Mouse (Mus musculus) C2C12 (cell line): ENCODE measurements around the gene 4933415A04Rik.

ENCODE experiments used
- CEBPB ChIP-seq: IDR thresholded peaks from one replicate; pipeline ENCODE4 v1.6.1; 2011; ENCODE audit warnings: low read depth, mild to moderate bottlenecking, control low read depth, moderate library complexity
- CTCF ChIP-seq: IDR thresholded peaks from one replicate; pipeline ENCODE4 v1.5.1; 2011; ENCODE audit not compliant: control insufficient read depth, insufficient read depth, insufficient read length
- MAX ChIP-seq: IDR thresholded peaks from one replicate; pipeline ENCODE4 v1.6.1; 2011; ENCODE audit warnings: mild to moderate bottlenecking, control low read depth
- MYOG ChIP-seq: IDR thresholded peaks from one replicate; pipeline ENCODE4 v1.6.1; 2011; ENCODE audit not compliant: control insufficient read depth, insufficient read length; ENCODE audit errors: extremely low read depth
- USF1 ChIP-seq: IDR thresholded peaks from one replicate; pipeline ENCODE4 v1.6.1; 2011; ENCODE audit warnings: low read depth, mild to moderate bottlenecking, control low read depth, moderate library complexity

DNA sequence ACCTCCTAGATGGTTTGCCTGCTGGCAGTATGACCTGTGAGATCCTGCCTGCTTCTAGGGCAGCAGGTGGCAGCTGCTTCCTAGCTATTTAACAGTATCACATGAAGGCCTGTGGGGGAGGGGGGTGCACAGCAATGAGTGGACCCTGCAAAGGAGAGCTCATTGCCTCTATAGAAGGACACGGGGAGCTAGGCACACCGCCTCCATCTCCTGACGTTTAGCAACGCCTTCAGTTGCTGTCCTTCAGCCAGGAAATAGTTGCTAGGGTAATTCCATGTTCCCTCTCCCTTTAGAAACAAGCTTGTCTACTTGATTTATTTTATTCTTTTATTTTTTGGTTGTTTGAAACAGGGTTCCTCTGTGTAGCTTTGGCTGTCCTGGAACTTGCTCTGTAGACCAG is 49.9 kb downstream of the 4933415A04Rik start:
- TF ChIP-seq CTCF, result no peak
- no peak for TF ChIP-seq USF1
- no peak for TF ChIP-seq CEBPB
- TF ChIP-seq MAX, result no peak
- no peak for TF ChIP-seq MYOG
